In the genomic region with DNA sequence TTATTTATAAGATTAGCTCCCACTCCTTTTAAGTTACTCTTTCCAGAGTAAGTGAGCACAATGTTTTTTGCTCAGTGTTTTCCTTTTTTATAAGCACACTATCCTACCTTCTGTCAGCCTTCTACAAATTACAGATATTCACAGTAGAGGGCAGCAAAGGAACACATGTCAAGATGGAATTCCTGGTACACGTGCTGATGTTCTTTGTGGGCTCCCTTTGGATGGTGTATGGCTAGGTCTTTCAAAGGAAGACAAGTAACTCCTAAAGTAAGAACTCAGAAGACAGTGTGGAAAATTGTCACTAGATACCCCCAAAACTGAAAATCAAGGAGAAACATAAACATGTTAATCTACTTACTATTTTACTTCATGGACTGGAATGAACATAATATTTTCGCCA, we compare ENCODE assay signal across 8 mouse cellular contexts. TPM values are rescaled to one million over a fixed set of nuclear protein-coding genes. Genes with fewer than 3 reads are reported as not detected.
A peak's percentile ranks its signal among the peaks of the same experiment; 100 is the strongest.
DNase-seq lines count a peak whose midpoint lies in the region; ATAC-seq and TF ChIP-seq lines count a peak whose summit lies in the region.

No protein-coding gene starts in this region.

- no peak for ATAC-seq in heart, embryonic 12.5 days (ENCODE audit: insufficient number of reproducible peaks, low FRiP score)

- 45% methylated on average over 2 of the region's 2 CpGs for WGBS in heart, embryonic 12.5 days

- no peaks in the 10 kb centered on the region for H3K9me3 ChIP-seq in heart, embryonic 12.5 days (replicated peaks)

- DNase-seq in layer of hippocampus, adult 11-12 months (ENCODE audit: low spot score) = peak; percentile 37
- no peak for DNase-seq in layer of hippocampus, postnatal 36 days
- DNase-seq in ES-CJ7 (ENCODE audit: low read depth, low spot score) = peak; percentile 41
- peak; percentile 86 for DNase-seq in brain, embryonic 14.5 days (ENCODE audit: low read depth)
- peak; percentile 42 for DNase-seq in kidney, postnatal 14 days
- no peak for DNase-seq in c-Kit-positive CD71-positive TER-119-positive erythroid progenitor cells, embryonic 14.5 days (ENCODE audit: low spot score)
- no peak for DNase-seq in adrenal gland, adult 2 months

- no peak overlapping the region for H3K4me2 ChIP-seq in heart, embryonic 12.5 days

- H3K27me3 ChIP-seq in heart, embryonic 12.5 days (replicated peaks) = no peaks in the 10 kb centered on the region

- H3K27ac ChIP-seq in heart, embryonic 12.5 days (ENCODE audit: poor library complexity, severe bottlenecking) = no peak overlapping the region

- no peak overlapping the region for H3K4me3 ChIP-seq in heart, embryonic 12.5 days

- no peaks in the 10 kb centered on the region for H3K36me3 ChIP-seq in heart, embryonic 12.5 days

- no peak for TF ChIP-seq POLR2A in brain, embryonic 14.5 days (IDR thresholded peaks at IDR 0.05; ENCODE audit: borderline replicate concordance, extremely low read depth, insufficient read depth, insufficient read length, poor library complexity, severe bottlenecking)

- peak; percentile 48; the same call in 1 of the 2 replicates for TF ChIP-seq CTCF in brain, embryonic 14.5 days (IDR thresholded peaks at IDR 0.05; ENCODE audit: borderline replicate concordance, extremely low read depth, insufficient read depth, insufficient read length)

- H3K9ac ChIP-seq in heart, embryonic 12.5 days = no peak overlapping the region

- H3K4me1 ChIP-seq in heart, embryonic 12.5 days (replicated peaks) = no peaks in the 10 kb centered on the region

RNA-seq across cellular contexts. Expression of a gene that starts 19.9 kb away (rescaled TPM):
- total RNA-seq in layer of hippocampus, postnatal 36 days (2021) = 1 to 10 TPM; 1.6 to 2.5 TPM
- polyA plus RNA-seq in brain, embryonic 14.5 days (2012; rRNA removed) = 3.4 and 4.0 TPM in 2 replicates
- 10 to 100 TPM in 1 of 2 experiments, 1 to 10 TPM in 1; 8.4 to 23.1 TPM for total RNA-seq in adrenal gland, adult 2 months (2021)
- polyA plus RNA-seq in adrenal gland, adult 2 months (2012; rRNA removed) = 2.3 TPM in 2 replicates
- polyA plus RNA-seq in heart, embryonic 12.5 days (2016; fragmentation: Nextera tagmentation; extraction: Ambion mirVana) = 6.5 and 8.3 TPM in 2 replicates

Comparison
In these comparisons a context has a peak if more than half of its experiments do, and no peak if none do; other contexts are left out.
1. DNase-seq: peak in layer of hippocampus, adult 11-12 months (single experiment), ES-CJ7 (single experiment), brain, embryonic 14.5 days (single experiment) and kidney, postnatal 14 days (single experiment); none in layer of hippocampus, postnatal 36 days (0 of 2), c-Kit-positive CD71-positive TER-119-positive erythroid progenitor cells, embryonic 14.5 days (single experiment) and adrenal gland, adult 2 months (single experiment).